Mouse (Mus musculus): ENCODE measurements around the gene Kat6b. TPM values are rescaled to one million over a fixed set of nuclear protein-coding genes. Genes with fewer than 3 reads are reported as not detected.
A peak's percentile ranks its signal among the peaks of the same experiment; 100 is the strongest.
"Not testable (repeated sequence)": the region's sequence is repeated elsewhere in the genome, so short reads cannot be mapped to it uniquely, and the experiment has no call there.

The Kat6b gene
- polyA plus RNA-seq, 1 experiment from 2014 or later = 13.3 TPM

DNA sequence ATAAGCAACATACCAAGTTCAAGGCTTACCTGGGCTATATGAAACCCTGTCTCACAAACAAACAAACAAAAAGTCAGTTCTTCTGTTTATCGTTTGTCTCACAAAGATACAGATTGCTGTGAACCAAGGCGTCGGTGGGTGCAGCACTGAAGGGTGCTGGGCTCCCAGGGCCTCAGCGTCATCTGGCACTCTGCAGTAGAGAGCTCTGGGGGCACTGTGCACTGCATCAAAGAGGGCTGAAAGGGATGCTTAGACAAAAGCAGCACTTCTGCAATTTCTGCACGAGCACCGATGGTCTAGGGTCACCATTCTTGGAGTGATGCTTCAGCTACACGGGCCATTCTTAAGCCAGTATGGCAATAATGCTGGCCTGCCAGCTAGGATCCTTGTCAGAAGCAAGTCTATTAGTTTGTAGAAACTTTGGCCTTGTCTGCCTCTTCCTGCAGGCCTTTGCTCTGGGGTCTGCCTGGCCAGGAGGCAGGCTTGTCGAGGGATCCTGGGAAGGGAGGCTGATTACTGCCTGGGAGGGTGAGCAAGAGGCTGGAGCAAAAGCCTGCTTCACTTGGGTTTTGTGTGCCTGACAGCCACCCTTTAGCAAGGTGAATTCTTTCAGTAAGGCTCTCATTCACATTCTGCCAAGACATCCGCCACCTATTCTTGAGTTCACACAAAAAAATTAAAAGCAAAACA lies 7.3 kb downstream of the Kat6b start:
- not testable (repeated sequence) for H3K36me3 ChIP-seq; H3K27me3 ChIP-seq (ENCODE audit: insufficient read depth, poor library complexity, severe bottlenecking); H3K4me3 ChIP-seq; H3K4me1 ChIP-seq (replicated peaks); DNase-seq (ENCODE audit: low spot score); H3K9me3 ChIP-seq
- 72% methylated on average over 9 of the region's 9 CpGs for whole genome bisulfite sequencing
- H3K27ac ChIP-seq = peak overlapping the region; percentile 63

DNA sequence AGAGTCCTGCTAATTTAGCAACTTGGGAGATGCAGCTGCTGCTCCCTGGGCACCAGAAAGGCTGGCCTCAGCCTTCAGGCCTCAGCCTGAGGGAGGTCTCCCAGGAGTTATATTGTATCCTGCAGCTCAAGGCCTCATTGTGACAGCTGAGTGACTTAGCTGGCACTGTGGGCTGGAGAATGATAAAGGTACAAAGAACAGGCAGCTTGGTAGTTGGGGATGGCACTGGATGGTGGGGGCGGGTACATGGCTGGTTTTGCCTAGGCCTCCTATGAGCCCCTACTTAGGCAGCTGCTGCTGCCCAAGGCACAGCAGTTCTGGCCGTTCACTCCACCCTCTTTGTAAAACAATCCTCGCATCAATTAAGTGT lies 7.9 kb downstream of the Kat6b start:
- 52% methylated on average over 3 of the region's 3 CpGs for WGBS
- Histone ChIP-seq H3K36me3 (no peaks in the 10 kb centered on the region), H3K4me1 (replicated peaks) (peaks cover 8% of the 10 kb centered on the region), H3K9me3 (no peaks in the 10 kb centered on the region), H3K27ac (peak overlapping the region; percentile 63), H3K27me3 (ENCODE audit: insufficient read depth, poor library complexity, severe bottlenecking) (no peaks in the 10 kb centered on the region), H3K4me3 (no peak overlapping the region)
- no peak for DNase-seq (ENCODE audit: low spot score)

GRCm38 (mm10) chr14:21490141-21490540 lies 8.9 kb downstream of the Kat6b start:
- no peak overlapping the region for H3K27ac ChIP-seq
- no peak overlapping the region for H3K4me3 ChIP-seq
- H3K27me3 ChIP-seq (ENCODE audit: insufficient read depth, poor library complexity, severe bottlenecking) = no peaks in the 10 kb centered on the region
- peaks cover 8% of the 10 kb centered on the region for H3K4me1 ChIP-seq (replicated peaks)
- WGBS = 82% methylated on average over 4 of the region's 4 CpGs
- H3K9me3 ChIP-seq = no peaks in the 10 kb centered on the region
- no peak for DNase-seq (ENCODE audit: low spot score)
- no peaks in the 10 kb centered on the region for H3K36me3 ChIP-seq

DNA sequence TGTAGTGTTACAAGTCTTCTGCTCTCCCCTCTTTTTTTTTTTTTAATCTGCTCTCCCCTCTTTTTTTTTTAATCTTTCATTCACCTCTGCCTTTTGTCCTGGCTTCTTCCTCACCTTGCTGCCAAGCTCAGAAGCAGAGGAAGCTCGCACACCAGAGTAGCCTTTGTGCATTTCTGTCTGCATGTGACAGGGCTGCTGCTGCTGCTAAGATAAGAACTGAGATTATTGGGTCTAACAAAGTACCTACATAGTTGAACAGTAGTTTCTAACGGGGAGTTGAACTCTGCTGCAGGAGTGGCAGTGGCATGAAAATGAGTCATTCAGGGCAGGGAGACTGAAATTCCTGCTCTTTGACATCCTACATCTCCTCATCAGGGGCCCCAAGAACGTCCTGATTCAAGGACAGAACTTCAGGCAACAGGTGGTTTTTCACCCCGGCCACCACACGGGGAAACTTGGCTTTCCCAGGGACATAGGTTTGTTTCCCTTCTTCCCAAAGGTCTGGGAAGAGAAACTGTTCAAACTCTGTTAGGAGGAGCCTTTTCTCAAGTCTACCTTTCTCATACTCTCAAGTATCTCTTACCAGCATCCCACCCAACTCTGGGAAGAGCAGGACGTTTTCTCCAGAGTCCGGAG lies 17.2 kb downstream of the Kat6b start:
- Histone ChIP-seq H3K9me3 (no peaks in the 10 kb centered on the region), H3K27me3 (ENCODE audit: insufficient read depth, poor library complexity, severe bottlenecking) (no peaks in the 10 kb centered on the region), H3K27ac (peak overlapping the region; percentile 99), H3K4me1 (replicated peaks) (peaks cover 26% of the 10 kb centered on the region), H3K4me3 (peak overlapping the region; percentile 99), H3K36me3 (no peaks in the 10 kb centered on the region)
- 5% methylated on average over 7 of the region's 7 CpGs for WGBS
- DNase-seq (ENCODE audit: low spot score) = no peak

DNA sequence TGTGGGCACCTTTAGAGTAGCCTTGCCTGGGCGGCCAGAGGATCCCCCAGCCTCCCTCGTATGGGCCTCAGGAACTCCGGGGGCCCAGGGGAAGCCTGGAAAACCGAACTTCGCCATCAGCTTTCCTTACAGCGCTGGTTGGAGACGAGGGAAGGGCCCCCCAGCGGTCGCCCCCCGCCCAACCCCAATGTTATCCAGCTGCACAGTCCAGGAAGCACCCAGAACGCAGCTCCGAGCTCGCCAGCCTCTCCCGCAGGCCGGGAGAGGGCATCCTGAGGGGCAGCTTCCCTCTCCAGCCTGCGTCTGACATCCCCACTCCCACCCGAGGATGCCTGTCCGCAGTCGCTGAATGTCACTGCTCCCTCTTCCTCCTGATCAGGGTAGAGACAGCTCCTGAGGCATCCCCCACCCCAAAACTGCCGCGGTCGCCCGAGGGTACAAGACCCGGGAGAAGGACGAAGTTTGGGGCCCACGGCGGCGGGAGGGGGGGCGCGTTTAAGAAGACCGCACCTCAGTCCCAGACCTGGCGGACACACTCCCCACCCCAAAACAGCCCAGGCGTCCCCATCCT lies 17.9 kb downstream of the Kat6b start:
- peak; percentile 71 for DNase-seq (ENCODE audit: low spot score)
- peak overlapping the region; percentile 99 for H3K4me3 ChIP-seq
- peak overlapping the region; percentile 99 for H3K27ac ChIP-seq
- no peaks in the 10 kb centered on the region for H3K36me3 ChIP-seq
- H3K4me1 ChIP-seq (replicated peaks) = peaks cover 26% of the 10 kb centered on the region
- no peaks in the 10 kb centered on the region for H3K9me3 ChIP-seq
- no peaks in the 10 kb centered on the region for H3K27me3 ChIP-seq (ENCODE audit: insufficient read depth, poor library complexity, severe bottlenecking)
- WGBS = under 1% methylated on average over 33 of the region's 33 CpGs

- Histone ChIP-seq H3K9me3 (no peaks in the 10 kb centered on the region), H3K27ac (peak overlapping the region; percentile 99), H3K36me3 (no peaks in the 10 kb centered on the region), H3K27me3 (ENCODE audit: insufficient read depth, poor library complexity, severe bottlenecking) (no peaks in the 10 kb centered on the region), H3K4me1 (replicated peaks) (peaks cover 26% of the 10 kb centered on the region), H3K4me3 (peak overlapping the region; percentile 99)
- under 1% methylated on average over 57 of the region's 57 CpGs for WGBS
- no peak for DNase-seq (ENCODE audit: low spot score)
Measured at GRCm38 (mm10) chr14:21499631-21500153, 18.5 kb downstream of the Kat6b start.

DNA sequence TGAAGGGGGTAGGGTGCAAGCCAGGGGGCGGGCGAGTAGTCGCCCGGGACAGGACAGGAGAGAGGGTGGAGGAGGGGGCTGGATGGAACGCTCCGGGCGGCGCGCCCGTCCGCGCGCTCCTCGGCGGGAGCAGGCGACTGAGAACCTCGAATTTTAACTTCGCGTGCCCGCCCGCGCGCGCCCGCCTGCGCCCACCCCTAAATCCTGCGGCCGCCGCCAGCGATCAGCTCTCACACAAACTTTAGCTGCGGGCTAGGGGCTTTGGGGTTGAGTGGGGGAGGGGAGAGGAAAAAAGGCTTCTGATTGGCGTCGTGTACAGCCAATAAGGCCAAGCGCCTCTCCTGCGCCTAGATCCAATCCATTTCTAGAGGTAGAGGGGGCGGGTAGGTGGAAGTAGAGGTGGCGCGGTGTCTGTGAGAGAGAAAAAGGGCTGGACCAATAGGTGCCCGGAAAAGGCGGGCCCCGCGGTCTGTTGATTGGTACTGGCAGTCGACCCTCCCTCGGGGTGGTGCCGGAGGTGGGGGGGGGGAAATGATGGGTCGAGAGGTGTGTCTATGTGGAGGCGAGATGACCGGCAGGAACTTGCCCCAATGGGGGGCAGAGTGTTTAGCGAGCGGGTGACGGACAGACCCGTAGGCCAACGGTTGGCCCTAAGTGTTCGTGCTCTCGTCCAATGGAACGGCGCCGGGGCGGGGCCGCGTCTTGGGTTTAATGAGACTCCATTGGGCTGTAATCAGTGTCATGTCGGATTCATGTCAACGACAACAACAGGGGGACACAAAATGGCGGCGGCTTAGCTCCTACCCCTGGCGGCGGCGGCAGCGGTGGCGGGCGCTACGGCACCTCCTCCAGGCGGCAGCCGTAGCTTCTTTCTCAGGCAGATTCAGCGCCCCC lies 19.2 kb downstream of the Kat6b start:
- no peaks in the 10 kb centered on the region for H3K36me3 ChIP-seq
- peak; percentile 100 for DNase-seq (ENCODE audit: low spot score)

DNA sequence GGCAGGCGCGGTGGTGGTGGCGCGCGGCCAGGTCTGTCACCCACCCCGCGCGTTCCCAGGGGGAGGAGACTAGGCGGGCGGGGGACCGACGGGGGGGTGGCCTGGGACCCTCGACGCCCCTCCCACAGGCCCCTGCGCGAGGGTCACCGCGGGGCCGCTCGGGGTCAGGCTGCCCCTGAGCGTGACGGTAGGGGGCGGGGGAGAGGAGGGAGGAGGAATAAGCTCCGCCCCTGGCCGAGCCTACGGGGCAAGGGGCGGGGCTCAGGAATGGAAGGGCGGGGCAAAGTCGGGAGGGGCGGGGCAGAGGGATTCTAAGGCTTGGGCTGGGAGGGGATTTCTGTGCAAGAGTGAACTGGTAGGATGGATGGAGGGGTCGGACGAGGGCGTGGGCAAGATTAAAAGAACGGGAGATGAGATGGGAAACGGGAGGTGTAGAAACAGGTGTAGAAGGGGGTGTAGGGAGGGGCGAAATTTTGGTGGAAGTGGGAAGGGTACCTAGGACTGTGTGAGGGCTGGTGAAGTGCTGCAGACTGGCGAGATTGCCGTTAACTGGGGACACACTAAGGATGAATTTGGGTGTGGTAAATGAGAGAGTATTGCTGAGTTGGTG lies 19.9 kb downstream of the Kat6b start:
- H3K4me1 ChIP-seq (replicated peaks) = peaks cover 26% of the 10 kb centered on the region
- 2% methylated on average over 38 of the region's 38 CpGs for WGBS
- peak; percentile 92 for DNase-seq (ENCODE audit: low spot score)

More for the DNA sequence above, 19.2 kb downstream of the Kat6b start:
- peaks cover 26% of the 10 kb centered on the region for H3K4me1 ChIP-seq (replicated peaks)
- under 1% methylated on average over 73 of the region's 75 CpGs for WGBS
- H3K4me3 ChIP-seq = peak overlapping the region; percentile 99
- H3K27ac ChIP-seq = peak overlapping the region; percentile 99
- H3K27me3 ChIP-seq (ENCODE audit: insufficient read depth, poor library complexity, severe bottlenecking) = no peaks in the 10 kb centered on the region
- H3K9me3 ChIP-seq = no peaks in the 10 kb centered on the region

GRCm38 (mm10) chr14:21505036-21505435 lies 23.8 kb downstream of the Kat6b start:
- WGBS = 85% methylated on average over 4 of the region's 4 CpGs
- Histone ChIP-seq H3K4me1 (replicated peaks) (peaks cover 8% of the 10 kb centered on the region), H3K27me3 (ENCODE audit: insufficient read depth, poor library complexity, severe bottlenecking) (no peaks in the 10 kb centered on the region), H3K4me3 (no peak overlapping the region), H3K36me3 (peaks cover 20% of the 10 kb centered on the region; the same call in 1 of the 2 replicates), H3K9me3 (peaks cover 2% of the 10 kb centered on the region; the same call in 1 of the 2 replicates), H3K27ac (no peak overlapping the region)
- DNase-seq (ENCODE audit: low spot score) = no peak

More for the DNA sequence above, 19.9 kb downstream of the Kat6b start:
- H3K27me3 ChIP-seq (ENCODE audit: insufficient read depth, poor library complexity, severe bottlenecking) = no peaks in the 10 kb centered on the region
- H3K36me3 ChIP-seq = peaks cover 6% of the 10 kb centered on the region; the same call in 1 of the 2 replicates
- peak overlapping the region; percentile 99 for H3K27ac ChIP-seq
- peak overlapping the region; percentile 99 for H3K4me3 ChIP-seq
- H3K9me3 ChIP-seq = peaks cover under 1% of the 10 kb centered on the region; the same call in 1 of the 2 replicates

- no peak for DNase-seq (ENCODE audit: low spot score)
- peaks cover 20% of the 10 kb centered on the region; the same call in 1 of the 2 replicates for H3K36me3 ChIP-seq
- H3K4me1 ChIP-seq (replicated peaks) = no peaks in the 10 kb centered on the region; the same call in 1 of the 2 replicates
- H3K27me3 ChIP-seq (ENCODE audit: insufficient read depth, poor library complexity, severe bottlenecking) = no peaks in the 10 kb centered on the region
- H3K4me3 ChIP-seq = no peak overlapping the region
- peaks cover 2% of the 10 kb centered on the region; the same call in 1 of the 2 replicates for H3K9me3 ChIP-seq
- H3K27ac ChIP-seq = no peak overlapping the region
- 85% methylated on average over 5 of the region's 5 CpGs for WGBS
Measured at GRCm38 (mm10) chr14:21507046-21507445, 25.8 kb downstream of the Kat6b start.

DNA sequence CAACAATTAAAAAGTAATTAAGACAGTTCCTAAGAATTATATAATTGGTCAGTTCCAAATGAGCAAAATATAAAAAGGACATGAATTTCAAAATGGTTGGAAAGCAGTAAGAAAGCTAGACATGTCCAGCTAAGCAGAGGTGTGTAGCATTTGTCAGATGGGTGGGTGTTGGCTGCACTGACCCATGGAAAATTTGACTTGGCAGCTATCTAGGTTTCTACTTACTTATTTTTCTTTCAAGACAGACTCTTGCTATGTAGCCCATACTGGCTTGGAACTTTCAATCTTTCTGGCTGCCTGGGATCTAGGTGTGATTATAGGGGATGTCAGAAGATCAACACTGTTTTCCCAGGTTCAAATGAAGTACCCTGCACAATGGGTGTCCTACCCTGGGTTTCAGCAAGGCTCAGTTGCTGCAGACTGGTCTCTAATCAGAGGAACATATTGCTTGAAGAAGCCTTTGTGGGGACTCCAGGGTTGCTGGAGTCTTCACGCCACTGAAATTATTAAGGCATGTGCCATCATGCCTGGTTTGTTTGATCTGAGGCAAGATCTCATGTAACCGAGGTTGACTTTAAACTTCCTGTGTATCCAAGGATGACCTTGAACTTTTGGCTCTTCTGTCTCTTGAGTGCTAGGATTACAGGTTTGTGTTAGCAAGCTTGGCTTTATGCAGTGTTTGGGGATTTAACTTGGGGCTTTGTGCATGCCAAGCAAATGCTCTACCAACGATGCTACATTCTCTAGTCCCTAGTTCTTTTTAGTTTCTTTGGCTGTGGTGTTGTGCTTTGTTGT lies 28.1 kb downstream of the Kat6b start:
- Histone ChIP-seq H3K4me1 (replicated peaks) (no peaks in the 10 kb centered on the region), H3K4me3 (no peak overlapping the region), H3K27me3 (ENCODE audit: insufficient read depth, poor library complexity, severe bottlenecking) (no peaks in the 10 kb centered on the region), H3K36me3 (peaks cover 20% of the 10 kb centered on the region; the same call in 1 of the 2 replicates), H3K9me3 (peaks cover 2% of the 10 kb centered on the region; the same call in 1 of the 2 replicates), H3K27ac (no peak overlapping the region)
- DNase-seq (ENCODE audit: low spot score) = no peak
- 82% methylated on average over 3 of the region's 3 CpGs for WGBS

All from hindbrain, embryonic 10.5 days (tissue).